8 mouse cellular contexts compared by ENCODE assay signal in the genomic region with DNA sequence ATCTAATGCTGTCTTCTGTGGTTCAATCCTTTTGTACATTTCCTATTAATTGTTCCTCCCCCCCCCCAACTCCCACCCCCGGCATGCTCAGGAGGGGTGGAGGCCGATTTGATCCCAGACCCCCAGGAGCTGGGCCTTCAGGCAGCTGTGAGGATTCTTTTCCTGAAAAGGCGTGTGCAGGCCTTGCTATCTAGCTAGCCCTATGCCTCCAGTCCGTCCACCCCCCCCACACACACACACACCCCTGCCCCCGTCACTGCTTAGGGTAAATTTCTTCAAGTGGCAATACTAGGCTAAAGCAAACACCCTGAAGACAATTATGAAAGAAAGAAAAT. TPM values are rescaled to one million over a fixed set of nuclear protein-coding genes. Genes with fewer than 3 reads are reported as not detected.
DNase-seq lines count a peak whose midpoint lies in the region; ATAC-seq and TF ChIP-seq lines count a peak whose summit lies in the region.

No protein-coding gene starts in this region.

- H3K36me3 ChIP-seq in heart, embryonic 11.5 days (ENCODE audit: control insufficient read depth, insufficient read depth, low read length) = no peaks in the 10 kb centered on the region
- no peaks in the 10 kb centered on the region for H3K36me3 ChIP-seq in hindbrain, embryonic 13.5 days
- no peaks in the 10 kb centered on the region for H3K36me3 ChIP-seq in midbrain, embryonic 11.5 days (ENCODE audit: control insufficient read depth, insufficient read depth, low read length)

- WGBS in heart, embryonic 11.5 days (ENCODE audit: insufficient replicate concordance) = 10% methylated on average over 5 of the region's 5 CpGs
- 9% methylated on average over 5 of the region's 5 CpGs for WGBS in hindbrain, embryonic 13.5 days
- 10% methylated on average over 5 of the region's 5 CpGs for WGBS in midbrain, embryonic 11.5 days

- H3K4me3 ChIP-seq in heart, embryonic 11.5 days (ENCODE audit: low read depth, low read length) = peak overlapping the region; percentile 61
- H3K4me3 ChIP-seq in hindbrain, embryonic 13.5 days = peak overlapping the region; percentile 45
- H3K4me3 ChIP-seq in midbrain, embryonic 11.5 days (ENCODE audit: low read depth, low read length) = peak overlapping the region; percentile 53

- no peaks in the 10 kb centered on the region for H3K9me3 ChIP-seq in heart, embryonic 11.5 days (replicated peaks; ENCODE audit: control insufficient read depth, low read length)
- no peaks in the 10 kb centered on the region for H3K9me3 ChIP-seq in hindbrain, embryonic 13.5 days
- H3K9me3 ChIP-seq in midbrain, embryonic 11.5 days (ENCODE audit: control insufficient read depth, low read length) = no peaks in the 10 kb centered on the region

- H3K9ac ChIP-seq in heart, embryonic 11.5 days (ENCODE audit: low read depth, low read length) = peak overlapping the region; percentile 69
- peak overlapping the region; percentile 65 for H3K9ac ChIP-seq in hindbrain, embryonic 13.5 days
- peak overlapping the region; percentile 59 for H3K9ac ChIP-seq in midbrain, embryonic 11.5 days (ENCODE audit: low read length)

- H3K4me2 ChIP-seq in heart, embryonic 11.5 days = peak overlapping the region; percentile 56
- peak overlapping the region; percentile 61 for H3K4me2 ChIP-seq in hindbrain, embryonic 13.5 days
- peak overlapping the region; percentile 53 for H3K4me2 ChIP-seq in midbrain, embryonic 11.5 days

- CTCF ChIA-PET in Patski (lab: Charles Lee) = interaction anchor here (0.6 to 1.7 kb wide), 4 partner anchors 9 to 440 kb away, joined by 3 to 5 read pairs (median 4); no protein-coding TSS in a partner anchor

- no peaks in the 10 kb centered on the region for H3K27me3 ChIP-seq in heart, embryonic 11.5 days (ENCODE audit: control insufficient read depth, insufficient read depth, low read length)
- no peaks in the 10 kb centered on the region for H3K27me3 ChIP-seq in Patski
- no peaks in the 10 kb centered on the region for H3K27me3 ChIP-seq in hindbrain, embryonic 13.5 days
- no peaks in the 10 kb centered on the region for H3K27me3 ChIP-seq in midbrain, embryonic 11.5 days (ENCODE audit: control insufficient read depth, insufficient read depth, low read length)

- ATAC-seq in heart, embryonic 11.5 days (replicated peaks; ENCODE audit: insufficient number of reproducible peaks, low FRiP score, low TSS enrichment) = no peak
- ATAC-seq in Patski = peak; percentile 10
- ATAC-seq in hindbrain, embryonic 13.5 days (ENCODE audit: low FRiP score) = no peak
- peak; percentile 43; the same call in 1 of the 2 replicates for ATAC-seq in midbrain, embryonic 11.5 days (ENCODE audit: low FRiP score)

- no peak for TF ChIP-seq CTCF in Patski (IDR thresholded peaks at IDR 0.05)

- H3K27ac ChIP-seq in heart, embryonic 11.5 days (ENCODE audit: low read depth, low read length) = peak overlapping the region; percentile 48; the same call in 1 of the 2 replicates
- H3K27ac ChIP-seq in hindbrain, embryonic 13.5 days = peak overlapping the region; percentile 70
- H3K27ac ChIP-seq in midbrain, embryonic 11.5 days (ENCODE audit: low read depth, low read length) = no peak overlapping the region; the same call in 1 of the 2 replicates

- in situ Hi-C loops in Patski (cut with MboI; ENCODE audit: low pct_unique_long_range_greater_than_20kb) = loop anchor here (25.0 kb wide), 1 partner anchor 579 kb away; the partner anchor contains the start of gene Snrpe

- H3K4me1 ChIP-seq in heart, embryonic 11.5 days (ENCODE audit: control insufficient read depth, insufficient read depth, low read length) = no peaks in the 10 kb centered on the region
- peaks cover 13% of the 10 kb centered on the region for H3K4me1 ChIP-seq in hindbrain, embryonic 13.5 days (replicated peaks)
- H3K4me1 ChIP-seq in midbrain, embryonic 11.5 days (ENCODE audit: control insufficient read depth, insufficient read depth, low read length) = peaks cover 5% of the 10 kb centered on the region; the same call in 1 of the 2 replicates

- intact Hi-C loops in heart, postnatal 36 days (cut with DNase I) = loop anchor here (10.0 kb wide), 1 partner anchor 572 kb away; no protein-coding TSS in a partner anchor

- no peak for DNase-seq in heart, postnatal 36 days
- DNase-seq in Patski (ENCODE audit: low read depth, low spot score) = no peak
- DNase-seq in midbrain, embryonic 11.5 days (ENCODE audit: low spot score, missing footprints) = peak; percentile 94
- DNase-seq in gastrocnemius, postnatal 4 days (ENCODE audit: low spot score in 2 of 2) = no peak
- DNase-seq in urinary bladder, adult 18-20 months (ENCODE audit: low spot score in 2 of 2) = no peak
- no peak for DNase-seq in cerebellum, adult 18-20 months

- POLR2A ChIA-PET in Patski (lab: Charles Lee) = interaction anchor here (1.0 to 1.6 kb wide), 2 partner anchors 13 to 60 kb away, joined by 3 to 4 read pairs; no protein-coding TSS in a partner anchor

RNA-seq across cellular contexts. Expression of gene Mdm4, which starts 2.6 kb away (rescaled TPM):
- 34.4 and 41.2 TPM in 2 replicates for polyA plus RNA-seq in heart, embryonic 11.5 days (2014; fragmentation: Nextera tagmentation; extraction: Ambion mirVana)
- 10 to 100 TPM; 25.3 to 29.9 TPM for total RNA-seq in heart, postnatal 36 days (2021)
- 59.2 TPM for polyA plus RNA-seq in Patski (2021)
- 41.5 and 48.0 TPM in 2 replicates for polyA plus RNA-seq in hindbrain, embryonic 13.5 days (2015; fragmentation: Nextera tagmentation; extraction: Ambion mirVana)
- 36.5 TPM in 2 replicates for polyA plus RNA-seq in midbrain, embryonic 11.5 days (2014; fragmentation: Nextera tagmentation; extraction: Ambion mirVana)
- total RNA-seq in gastrocnemius, postnatal 4 days (2021) = 10 to 100 TPM; 59.0 to 76.0 TPM

RNA-seq across cellular contexts. Expression of gene Pik3c2b, which starts 12.5 kb away (rescaled TPM):
- polyA plus RNA-seq in heart, embryonic 11.5 days (2014; fragmentation: Nextera tagmentation; extraction: Ambion mirVana) = 7.7 and 10.3 TPM in 2 replicates
- 10 to 100 TPM; 17.9 to 20.4 TPM for total RNA-seq in heart, postnatal 36 days (2021)
- 2.3 TPM for polyA plus RNA-seq in Patski (2021)
- polyA plus RNA-seq in hindbrain, embryonic 13.5 days (2015; fragmentation: Nextera tagmentation; extraction: Ambion mirVana) = 14.6 and 15.3 TPM in 2 replicates
- polyA plus RNA-seq in midbrain, embryonic 11.5 days (2014; fragmentation: Nextera tagmentation; extraction: Ambion mirVana) = 15.5 and 16.3 TPM in 2 replicates
- 10 to 100 TPM; 41.7 to 47.7 TPM for total RNA-seq in gastrocnemius, postnatal 4 days (2021)

Comparison
In these comparisons a context has a peak if more than half of its experiments do, and no peak if none do; other contexts are left out.
1. ATAC-seq: peak in Patski (single experiment) and midbrain, embryonic 11.5 days (single experiment); none in heart, embryonic 11.5 days (single experiment) and hindbrain, embryonic 13.5 days (single experiment).
2. Peak in every context shown above with its lines, with median percentiles within 50 percentile points of each other: H3K4me2 ChIP-seq, H3K4me3 ChIP-seq and H3K9ac ChIP-seq.